ENCODE assay signal across 16 mouse cellular contexts in the genomic region with DNA sequence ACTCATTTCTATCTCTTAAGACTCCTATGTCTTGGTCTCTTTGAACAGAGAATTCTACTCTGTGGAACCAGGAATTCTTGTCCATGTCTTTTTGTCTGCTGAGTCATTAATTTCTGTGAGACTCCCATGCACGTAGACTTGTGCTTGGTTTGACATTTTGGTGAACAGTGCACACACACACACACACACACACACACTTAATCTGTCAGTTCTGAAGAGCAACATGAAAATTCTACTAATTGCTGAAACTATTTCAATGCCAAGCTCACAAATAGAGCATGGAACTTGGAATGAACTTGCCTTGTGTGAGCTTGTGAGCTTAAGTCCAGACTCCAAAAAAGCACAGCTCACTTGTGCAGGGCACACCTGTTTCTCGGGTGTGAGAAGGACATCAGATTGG.
"Had no signal": no experiment of that assay in that cellular context is flagged by ENCODE, and none has a peak within 500 bp of the region (broad histone marks: within the 10 kb centered on the region; RNA-seq: fewer than 3 reads in every experiment).

No protein-coding gene starts in this region.

- DNase-seq: heart, postnatal 10 days; heart, postnatal 14 days; heart, postnatal 36 days; heart, postnatal 4 days; kidney, adult 11 months; kidney, adult 18-20 months; kidney, adult 2 months; kidney, adult 8-10 months; kidney, adult 9 months; kidney, postnatal 10 days; kidney, postnatal 14 days; kidney, postnatal 25 days; kidney, postnatal 36 days; kidney, postnatal 4 days; layer of hippocampus, adult 9-11 months; layer of hippocampus, postnatal 36 days had no signal
